11 mouse cellular contexts compared by ENCODE assay signal in the genomic region with DNA sequence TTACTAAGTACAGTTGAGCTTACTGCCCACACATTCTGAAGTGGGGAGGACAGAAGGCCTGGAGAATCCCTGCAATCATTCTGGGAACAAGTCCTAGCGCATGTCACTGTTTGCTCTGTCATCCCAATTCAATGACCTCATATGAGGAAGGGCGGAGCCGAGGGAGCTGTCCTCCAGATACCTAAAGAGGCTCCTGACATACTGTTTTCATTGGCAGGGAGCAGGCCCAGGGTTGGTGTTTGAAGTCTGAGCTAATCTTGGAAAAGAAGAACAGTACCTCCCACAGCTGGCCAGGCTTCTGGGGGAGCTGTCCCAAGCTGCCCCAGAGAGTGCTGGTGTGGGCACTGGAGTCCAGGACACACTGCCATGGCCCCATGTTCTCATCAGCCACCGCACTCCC. TPM values are rescaled to one million over a fixed set of nuclear protein-coding genes. Genes with fewer than 3 reads are reported as not detected.
DNase-seq lines count a peak whose midpoint lies in the region; ATAC-seq and TF ChIP-seq lines count a peak whose summit lies in the region.
"Had no signal": no experiment of that assay in that cellular context is flagged by ENCODE, and none has a peak within 500 bp of the region (broad histone marks: within the 10 kb centered on the region; RNA-seq: fewer than 3 reads in every experiment).

No protein-coding gene starts in this region.

- no peak for DNase-seq in layer of hippocampus, adult 2 months (ENCODE audit: low spot score in 2 of 2)
- no peak for DNase-seq in layer of hippocampus, adult 8-10 months (ENCODE audit: low spot score in 2 of 2)
- DNase-seq in adipocyte (ENCODE audit: low spot score): peak; percentile 35
- DNase-seq in heart, adult 18-20 months: peak; percentile 80 to 90
- DNase-seq in lung, postnatal 0 days (ENCODE audit: low spot score): peak; percentile 54
- DNase-seq in embryo, embryonic 10 days (ENCODE audit: low spot score): no peak
- no peak for DNase-seq in spleen, postnatal 10 days (ENCODE audit: low spot score in 2 of 2)

- H3K36me3 ChIP-seq in lung, postnatal 0 days (ENCODE audit: insufficient read depth, low read length): no peaks in the 10 kb centered on the region
- 0 out of 2 replicates have a peak, but pooled peaks cover 1% of the 10 kb centered on the region for H3K36me3 ChIP-seq in midbrain, embryonic 15.5 days (replicated peaks)
- H3K36me3 ChIP-seq: hindbrain, embryonic 15.5 days had no signal

- H3K9ac ChIP-seq in lung, postnatal 0 days (replicated peaks; ENCODE audit: low read depth): no peak overlapping the region
- H3K9ac ChIP-seq in midbrain, embryonic 15.5 days: no peak overlapping the region
- H3K9ac ChIP-seq: hindbrain, embryonic 15.5 days; neural tube, embryonic 12.5 days had no signal

- TF ChIP-seq EP300 in lung, postnatal 0 days (IDR thresholded peaks at IDR 0.05): peak; percentile 37; the same call in 1 of the 2 replicates

- 56% methylated on average over 4 of the region's 4 CpGs for WGBS in lung, postnatal 0 days
- WGBS in midbrain, embryonic 15.5 days: 88% methylated on average over 4 of the region's 4 CpGs

- H3K9me3 ChIP-seq in lung, postnatal 0 days (ENCODE audit: low read length): no peaks in the 10 kb centered on the region
- H3K9me3 ChIP-seq in midbrain, embryonic 15.5 days: no peaks in the 10 kb centered on the region
- H3K9me3 ChIP-seq: G1E; hindbrain, embryonic 15.5 days; neural tube, embryonic 12.5 days had no signal

- TF ChIP-seq CTCF in layer of hippocampus, adult 2 months (conservative IDR thresholded peaks at IDR 0.05): no peak
- no peak for TF ChIP-seq CTCF in lung, postnatal 0 days (IDR thresholded peaks at IDR 0.05)

- peaks cover 4% of the 10 kb centered on the region; the same call in 1 of the 2 replicates for H3K4me1 ChIP-seq in lung, postnatal 0 days (ENCODE audit: insufficient read depth, low read depth, low read length)
- H3K4me1 ChIP-seq in midbrain, embryonic 15.5 days: peaks cover 4% of the 10 kb centered on the region; the same call in 1 of the 2 replicates
- H3K4me1 ChIP-seq: hindbrain, embryonic 15.5 days had no signal

- peak overlapping the region; percentile 40; the same call in 1 of the 2 replicates for H3K27ac ChIP-seq in layer of hippocampus, adult 2 months
- peak overlapping the region; percentile 47; the same call in 1 of the 2 replicates for H3K27ac ChIP-seq in lung, postnatal 0 days (ENCODE audit: low read length)
- no peak overlapping the region for H3K27ac ChIP-seq in midbrain, embryonic 15.5 days
- H3K27ac ChIP-seq: hindbrain, embryonic 15.5 days; neural tube, embryonic 12.5 days had no signal

- no peak overlapping the region for H3K4me3 ChIP-seq in layer of hippocampus, adult 2 months
- no peak overlapping the region for H3K4me3 ChIP-seq in lung, postnatal 0 days (ENCODE audit: low read depth, low read length)
- no peak overlapping the region for H3K4me3 ChIP-seq in midbrain, embryonic 15.5 days
- H3K4me3 ChIP-seq: hindbrain, embryonic 15.5 days; neural tube, embryonic 12.5 days had no signal

- H3K27me3 ChIP-seq in lung, postnatal 0 days (replicated peaks; ENCODE audit: insufficient read depth, low read length): no peaks in the 10 kb centered on the region
- H3K27me3 ChIP-seq in midbrain, embryonic 15.5 days (replicated peaks): no peaks in the 10 kb centered on the region
- H3K27me3 ChIP-seq: hindbrain, embryonic 15.5 days; neural tube, embryonic 12.5 days had no signal

- ATAC-seq in lung, postnatal 0 days: peak; percentile 39
- no peak for ATAC-seq in midbrain, embryonic 15.5 days (replicated peaks)

- no peak overlapping the region for H3K4me2 ChIP-seq in lung, postnatal 0 days (replicated peaks; ENCODE audit: low read depth, low read length)
- no peak overlapping the region for H3K4me2 ChIP-seq in midbrain, embryonic 15.5 days
- H3K4me2 ChIP-seq: hindbrain, embryonic 15.5 days; neural tube, embryonic 12.5 days had no signal

RNA-seq across cellular contexts. Expression of gene Mrpl33, which starts 31.8 kb away (rescaled TPM):
- total RNA-seq in layer of hippocampus, adult 2 months (2021): 10 to 100 TPM; 82.1 to 99.8 TPM
- 100 to 1,000 TPM in 1 of 4 experiments, 10 to 100 TPM in 3; 87.4 to 102 (median 95.8) TPM for total RNA-seq in layer of hippocampus, adult 8-10 months (2022)
- 100 to 1,000 TPM; 322 to 333 TPM for total RNA-seq in heart, adult 18-20 months (2021)
- polyA plus RNA-seq in lung, postnatal 0 days (2015; fragmentation: Nextera tagmentation; extraction: Ambion mirVana): 307 and 313 TPM in 2 replicates
- 176 and 183 TPM in 2 replicates for polyA plus RNA-seq in midbrain, embryonic 15.5 days (2015; fragmentation: Nextera tagmentation; extraction: Ambion mirVana)

RNA-seq across cellular contexts. Expression of gene Supt7l, which starts 37.4 kb away (rescaled TPM):
- 10 to 100 TPM; 19.6 TPM for total RNA-seq in layer of hippocampus, adult 2 months (2021)
- 10 to 100 TPM; 18.0 to 20.3 (median 19.2) TPM for total RNA-seq in layer of hippocampus, adult 8-10 months (2022)
- total RNA-seq in heart, adult 18-20 months (2021): 10 to 100 TPM; 13.0 to 13.9 TPM
- polyA plus RNA-seq in lung, postnatal 0 days (2015; fragmentation: Nextera tagmentation; extraction: Ambion mirVana): 11.4 and 12.4 TPM in 2 replicates
- 27.8 and 27.9 TPM in 2 replicates for polyA plus RNA-seq in midbrain, embryonic 15.5 days (2015; fragmentation: Nextera tagmentation; extraction: Ambion mirVana)

RNA-seq across cellular contexts. Expression of gene Slc4a1ap, which starts 38.2 kb away (rescaled TPM):
- 10 to 100 TPM; 51.9 to 53.8 TPM for total RNA-seq in layer of hippocampus, adult 2 months (2021)
- 10 to 100 TPM; 49.5 to 55.8 (median 52.1) TPM for total RNA-seq in layer of hippocampus, adult 8-10 months (2022)
- total RNA-seq in heart, adult 18-20 months (2021): 10 to 100 TPM; 20.8 to 21.7 TPM
- 15.0 and 16.2 TPM in 2 replicates for polyA plus RNA-seq in lung, postnatal 0 days (2015; fragmentation: Nextera tagmentation; extraction: Ambion mirVana)
- polyA plus RNA-seq in midbrain, embryonic 15.5 days (2015; fragmentation: Nextera tagmentation; extraction: Ambion mirVana): 36.2 and 37.0 TPM in 2 replicates

Comparison
In these comparisons a context has a peak if more than half of its experiments do, and no peak if none do; other contexts are left out.
1. DNase-seq: peak in adipocyte (single experiment), heart, adult 18-20 months (2 of 2) and lung, postnatal 0 days (single experiment); none in layer of hippocampus, adult 2 months (0 of 2), layer of hippocampus, adult 8-10 months (0 of 2), embryo, embryonic 10 days (single experiment) and spleen, postnatal 10 days (0 of 2).